Mouse (Mus musculus) spleen, adult 2 months (tissue): Measurements from ENCODE around the gene Frmpd2. TPM values are rescaled to one million over a fixed set of nuclear protein-coding genes. Genes with fewer than 3 reads are reported as not detected.
"Not testable (repeated sequence)": the region's sequence is repeated elsewhere in the genome, so short reads cannot be mapped to it uniquely, and the experiment has no call there.

Source experiments
- DNase-seq, 2 experiments: peaks; one replicate each; pipeline versions ENCODE4 v3.0.0 to v3.0.0-alpha.2; 2012 to 2021; ENCODE audit warnings: low spot score in 2 of 2, low read depth in 1 of 2
- H3K27ac ChIP-seq: fragments of 200-500 bp; 2 replicates; pipeline ENCODE4 v1.5.1; 2012; ENCODE audit warnings: low read length, inconsistent platforms; ENCODE audit not compliant: insufficient read depth
- H3K27me3 ChIP-seq: fragments of 200-500 bp; 2 replicates; pipeline ENCODE4 v1.6.1; 2012; ENCODE audit warnings: mild to moderate bottlenecking, moderate library complexity, low read length, inconsistent platforms; ENCODE audit not compliant: control insufficient read depth, insufficient read depth
- H3K36me3 ChIP-seq: fragments of 200-500 bp; 2 replicates; pipeline ENCODE4 v1.6.1; 2012; ENCODE audit warnings: mild to moderate bottlenecking, low read length, inconsistent platforms; ENCODE audit not compliant: control insufficient read depth, insufficient read depth
- H3K4me1 ChIP-seq: fragments of 200-500 bp; 2 replicates; pipeline ENCODE4 v1.6.1; 2011; ENCODE audit warnings: inconsistent platforms; ENCODE audit not compliant: control insufficient read depth, insufficient read depth, insufficient read length
- H3K4me3 ChIP-seq: fragments of 200-500 bp; 2 replicates; pipeline ENCODE4 v1.5.1; 2011; ENCODE audit warnings: mild to moderate bottlenecking, inconsistent platforms; ENCODE audit not compliant: insufficient read depth, insufficient read length; ENCODE audit errors: extremely low read depth
- CTCF ChIP-seq: fragments of 200-500 bp; IDR thresholded peaks from 2 replicates; pipeline ENCODE4 v1.5.1; 2011; ENCODE audit warnings: mild to moderate bottlenecking, inconsistent platforms; ENCODE audit not compliant: insufficient read depth, insufficient read length, insufficient replicate concordance; ENCODE audit errors: extremely low read depth
- POLR2A ChIP-seq: fragments of 200-500 bp; IDR thresholded peaks from 2 replicates; pipeline ENCODE4 v1.6.1; 2011; ENCODE audit warnings: low read depth, low read length, inconsistent platforms
- WGBS: fragments of 180-500 bp; shearing (Covaris S2); methylation state at CpG from one replicate; pipeline ENCODE4 v1.1.7; 2018; 5-methylcytosine and 5-hydroxymethylcytosine counted together
- polyA plus RNA-seq: library from polyadenylated mRNA; depleted of rRNA; stranded (reverse); fragments of >200 nt; gene quantifications from 2 replicates; pipeline ENCODE4 v1.2.3, GENCODE M21; 2012; rRNA removed

The Frmpd2 gene
- 0.09 TPM in 1 of 2 replicates, not detected in the other for polyA plus RNA-seq

DNA sequence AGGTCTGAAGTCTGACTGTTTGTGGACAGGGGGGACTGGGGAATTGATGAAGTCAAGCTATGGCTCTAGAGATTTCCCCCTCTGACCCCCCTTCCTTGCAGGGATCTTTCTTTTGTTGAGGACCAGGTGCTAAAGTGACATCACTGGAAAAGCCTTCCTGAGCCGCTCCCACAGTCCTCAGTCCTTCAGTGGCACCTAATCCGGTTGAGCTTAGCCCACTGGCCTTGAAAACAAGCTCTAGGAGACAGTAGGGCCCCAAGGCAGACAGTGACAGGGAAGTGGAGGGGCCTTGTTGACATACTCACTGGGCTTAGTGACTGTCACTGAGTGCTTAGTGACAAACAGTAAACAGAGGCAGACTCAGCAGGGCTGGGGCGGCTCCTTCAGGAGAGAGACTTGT is at the start of gene Frmpd2:
Gene Frmpd2 (plus strand): TSS at position 366 of the 400 bp plus-strand sequence.
- Histone ChIP-seq H3K27ac (no peak within 1 kb of the TSS), H3K36me3 (no peaks in the 10 kb centered on the region), H3K4me1 (no peaks in the 10 kb centered on the region), H3K4me3 (no peak within 1 kb of the TSS), H3K27me3 (no peaks in the 10 kb centered on the region)
- DNase-seq: no peak
- TF ChIP-seq CTCF: no peak
- no peak for TF ChIP-seq POLR2A
- WGBS: 73% methylated on average over 3 of the region's 3 CpGs

DNA sequence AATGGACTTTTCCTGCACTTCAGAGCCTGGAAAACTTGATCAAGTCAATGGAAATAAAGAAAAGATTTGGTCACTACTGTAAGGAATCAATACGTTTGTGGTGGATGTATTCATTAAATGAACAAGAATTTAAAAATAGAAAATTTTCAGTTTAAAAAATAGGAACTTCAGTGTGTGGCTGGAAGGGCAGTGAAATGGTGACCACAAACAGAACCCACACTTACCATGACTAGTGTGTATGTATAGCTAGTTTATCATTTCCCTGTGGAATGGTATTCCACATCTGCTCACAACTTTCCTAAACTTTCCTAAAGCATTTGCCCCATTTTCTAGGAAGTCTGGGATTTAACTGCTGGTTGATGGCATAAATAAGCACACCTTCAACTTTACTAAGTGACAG is 48.5 kb upstream of the Frmpd2 start:
- H3K36me3 ChIP-seq: no peaks in the 10 kb centered on the region
- 27% methylated on average over 1 of the region's 1 CpGs for WGBS
- TF ChIP-seq CTCF (no peak), POLR2A (no peak)
- H3K4me3 ChIP-seq: no peak overlapping the region
- no peak overlapping the region for H3K27ac ChIP-seq
- H3K4me1 ChIP-seq: no peaks in the 10 kb centered on the region
- H3K27me3 ChIP-seq: no peaks in the 10 kb centered on the region
- DNase-seq: no peak

DNA sequence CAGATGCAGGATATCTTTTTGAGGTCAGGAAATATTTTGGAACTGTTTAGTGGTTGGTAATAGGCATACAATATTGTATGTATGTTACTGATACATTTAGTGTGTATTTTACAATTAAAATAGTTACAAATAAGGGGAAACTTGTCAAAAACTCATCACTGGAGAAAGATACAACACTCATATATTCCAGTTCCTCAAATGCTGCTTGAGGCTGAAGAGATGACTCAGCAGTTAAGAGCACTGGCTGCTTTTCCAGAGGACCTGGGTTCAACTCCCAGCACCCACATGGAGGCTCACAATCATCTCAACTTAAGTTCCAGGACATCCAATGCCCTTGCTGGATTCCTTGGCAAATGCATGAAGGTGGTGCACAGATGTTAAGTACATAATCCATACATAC is 47.4 kb upstream of the Frmpd2 start:
- Histone ChIP-seq H3K27ac (no peak overlapping the region), H3K36me3 (no peaks in the 10 kb centered on the region), H3K4me3 (no peak overlapping the region), H3K27me3 (no peaks in the 10 kb centered on the region), H3K4me1 (no peaks in the 10 kb centered on the region)
- no peak for DNase-seq
- TF ChIP-seq CTCF (no peak), POLR2A (no peak)

DNA sequence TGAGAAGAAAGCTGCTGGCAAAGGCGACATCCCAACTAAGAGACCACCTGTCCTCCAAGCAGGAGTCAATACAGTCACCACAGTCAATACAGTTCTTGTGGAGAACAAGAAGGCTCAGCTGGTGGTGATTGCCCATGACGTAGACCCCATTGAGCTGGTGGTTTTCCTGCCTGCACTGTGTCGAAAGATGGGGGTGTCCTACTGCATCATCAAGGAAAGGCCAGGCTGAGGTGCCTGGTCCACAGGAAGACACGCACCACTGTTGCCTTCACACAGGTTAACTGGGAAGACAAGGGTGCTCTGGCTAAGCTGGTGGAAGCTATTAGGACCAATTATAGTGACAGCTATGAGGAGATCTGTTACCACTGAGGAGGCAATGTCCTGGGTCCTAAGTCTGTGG is 39.0 kb upstream of the Frmpd2 start:
- not testable (repeated sequence) for H3K27ac ChIP-seq, H3K36me3 ChIP-seq, H3K4me3 ChIP-seq, H3K27me3 ChIP-seq, DNase-seq, H3K4me1 ChIP-seq
- 86% methylated on average over 4 of the region's 4 CpGs for WGBS

DNA sequence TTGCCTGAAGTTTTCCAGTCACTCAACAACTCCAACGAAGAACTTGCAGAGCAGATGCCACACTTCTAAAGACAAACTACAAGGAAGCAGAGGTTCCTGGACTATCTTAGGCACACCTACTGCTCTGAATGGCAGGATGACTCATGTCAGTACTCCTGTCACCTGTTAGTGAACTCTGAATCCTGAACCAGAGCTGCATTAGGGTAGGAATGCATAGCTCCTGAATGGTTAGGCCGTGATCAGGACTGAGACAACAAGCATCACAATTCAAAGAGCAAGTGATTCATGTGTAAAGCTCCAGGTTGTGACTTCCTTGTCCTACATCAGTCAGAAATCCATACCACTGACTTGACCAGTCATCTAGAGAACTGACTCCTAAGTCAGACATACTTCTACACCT is 27.7 kb upstream of the Frmpd2 start:
- no peak overlapping the region for H3K4me3 ChIP-seq
- peaks cover 1% of the 10 kb centered on the region; the same call in 1 of the 2 replicates for H3K27me3 ChIP-seq
- no peak for DNase-seq
- no peaks in the 10 kb centered on the region for H3K36me3 ChIP-seq
- no peak for TF ChIP-seq CTCF
- TF ChIP-seq POLR2A: no peak
- H3K27ac ChIP-seq: no peak overlapping the region
- H3K4me1 ChIP-seq: no peaks in the 10 kb centered on the region; the same call in 1 of the 2 replicates
- 79% methylated on average over 2 of the region's 2 CpGs for WGBS

DNA sequence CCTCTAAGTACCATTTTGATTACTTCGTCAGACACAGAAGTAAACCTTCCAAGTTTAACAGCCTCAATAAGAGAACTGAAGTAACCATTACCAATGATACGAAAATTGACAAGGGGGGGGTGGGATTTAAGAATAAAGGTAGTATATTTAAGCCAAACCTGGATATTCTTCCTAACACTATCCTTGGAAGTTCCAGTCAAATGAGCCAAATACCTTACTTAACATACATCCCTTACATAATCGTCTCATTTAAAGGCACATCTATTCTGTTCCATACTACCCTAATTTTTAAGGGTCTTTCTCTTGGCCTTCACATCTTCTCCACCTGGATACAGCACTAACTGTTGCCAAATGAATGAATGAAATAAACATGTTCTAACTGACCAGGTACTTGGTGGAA is 25.5 kb upstream of the Frmpd2 start:
- TF ChIP-seq CTCF (no peak), POLR2A (no peak)
- H3K27me3 ChIP-seq: peaks cover 1% of the 10 kb centered on the region; the same call in 1 of the 2 replicates
- no peaks in the 10 kb centered on the region; the same call in 1 of the 2 replicates for H3K4me1 ChIP-seq
- 56% methylated on average over 3 of the region's 3 CpGs for WGBS
- H3K4me3 ChIP-seq: peak overlapping the region; percentile 34; the same call in 1 of the 2 replicates
- no peak overlapping the region for H3K27ac ChIP-seq
- DNase-seq: no peak
- no peaks in the 10 kb centered on the region for H3K36me3 ChIP-seq

DNA sequence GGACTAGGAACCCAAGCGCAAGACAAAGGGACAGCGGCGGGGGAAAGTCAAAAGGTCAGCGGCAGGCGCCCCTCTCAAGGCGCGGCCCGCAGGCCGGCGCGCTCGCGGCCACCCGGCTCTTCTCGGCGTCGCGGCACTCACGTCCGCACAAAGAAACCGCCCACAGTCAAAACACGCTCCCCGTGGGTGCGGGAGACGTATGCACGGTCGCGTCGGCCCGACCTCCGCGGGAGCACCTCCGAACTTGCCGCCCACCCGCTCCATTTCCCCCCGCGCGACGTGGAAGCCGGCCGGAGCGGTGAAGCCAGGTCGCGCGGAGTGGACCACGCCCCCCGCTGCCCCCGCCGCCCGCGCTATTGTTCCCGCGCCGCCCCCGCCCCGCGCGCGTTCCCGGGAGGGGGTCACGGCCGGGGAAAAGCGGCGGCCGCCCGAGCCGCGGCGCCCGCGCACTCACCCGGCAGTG is 24.9 kb upstream of the Frmpd2 start:
- Histone ChIP-seq H3K27ac (peak overlapping the region; percentile 76), H3K27me3 (peaks cover 1% of the 10 kb centered on the region; the same call in 1 of the 2 replicates), H3K4me3 (peak overlapping the region; percentile 91), H3K36me3 (no peaks in the 10 kb centered on the region), H3K4me1 (no peaks in the 10 kb centered on the region; the same call in 1 of the 2 replicates)
- no peak for DNase-seq
- under 1% methylated on average over 58 of the region's 72 CpGs for WGBS
- TF ChIP-seq POLR2A (no peak), CTCF (no peak)
